Mouse (Mus musculus): ENCODE data around the gene Prkag2.

Gene Prkag2

GRCm38 (mm10) chr5:25100516-25101125, at the start of gene Prkag2:
Gene Prkag2, minus strand, starts transcription at chr5:25100642.
- DNase-seq, result peak; percentile 77 to 85

- DNase-seq, result no peak
These were observed 49.0 kb upstream of the Prkag2 start for GRCm38 (mm10) chr5:25149331-25149965.

- DNase-seq, result no peak
These were observed 46.3 kb upstream of the Prkag2 start for GRCm38 (mm10) chr5:25146705-25147104.

GRCm38 (mm10) chr5:25127865-25128264, 27.4 kb upstream of the Prkag2 start:
- DNase-seq, result no peak

GRCm38 (mm10) chr5:25125884-25126560, 25.6 kb upstream of the Prkag2 start:
- DNase-seq, result no peak

GRCm38 (mm10) chr5:25122534-25122933, 22.1 kb upstream of the Prkag2 start:
- no peak for DNase-seq

GRCm38 (mm10) chr5:25119148-25119547, 18.7 kb upstream of the Prkag2 start:
- DNase-seq, result no peak

- no peak for DNase-seq
These were observed 15.6 kb upstream of the Prkag2 start for GRCm38 (mm10) chr5:25115997-25116396.

- DNase-seq, result no peak
These were observed 14.8 kb upstream of the Prkag2 start for GRCm38 (mm10) chr5:25115216-25115615.

GRCm38 (mm10) chr5:25114110-25114509, 13.7 kb upstream of the Prkag2 start:
- no peak for DNase-seq

- DNase-seq, result no peak
These were observed 9.9 kb upstream of the Prkag2 start for GRCm38 (mm10) chr5:25110314-25110713.

- no peak for DNase-seq
These were observed 5.3 kb upstream of the Prkag2 start for GRCm38 (mm10) chr5:25105748-25106147.

GRCm38 (mm10) chr5:25101126-25101523, 683 bp upstream of the Prkag2 start:
- peak; percentile 77 to 82 for DNase-seq

- peak in 1 of 2 experiments; percentile 36 for DNase-seq
These were observed 306 bp downstream of the Prkag2 start for GRCm38 (mm10) chr5:25100157-25100515.

GRCm38 (mm10) chr5:25099367-25100156, 880 bp downstream of the Prkag2 start:
- DNase-seq, result peak; percentile 70 to 80

GRCm38 (mm10) chr5:25097891-25098290, 2.6 kb downstream of the Prkag2 start:
- no peak for DNase-seq

GRCm38 (mm10) chr5:25096431-25096830, 4.0 kb downstream of the Prkag2 start:
- DNase-seq, result no peak

- DNase-seq, result no peak
These were observed 7.7 kb downstream of the Prkag2 start for GRCm38 (mm10) chr5:25092630-25093245.

- peak; percentile 30 to 66 for DNase-seq
These were observed 11.0 kb downstream of the Prkag2 start for GRCm38 (mm10) chr5:25089258-25089972.

GRCm38 (mm10) chr5:25088633-25089032, 11.8 kb downstream of the Prkag2 start:
- DNase-seq, result no peak

GRCm38 (mm10) chr5:25088111-25088510, 12.3 kb downstream of the Prkag2 start:
- DNase-seq, result no peak

GRCm38 (mm10) chr5:25087064-25087463, 13.4 kb downstream of the Prkag2 start:
- DNase-seq, result no peak

Data from lung, postnatal 4 days (tissue).